Mouse (Mus musculus) liver, embryonic 14.5 days (tissue): ENCODE measurements at regions not wholly inside any gene's neighbourhood (a gene's known extent, or its start where the extent isn't known, plus 50 kb on each side); places are given as distances from the start of the nearest gene placed in this dataset.

ENCODE experiments used
- ATAC-seq: fragments of 200-750 bp; cut with Nextera tagmentation; 2 replicates; pipeline ENCODE4 v1.8.0; 2017; ENCODE audit warnings: moderate number of reproducible peaks, mild to moderate bottlenecking, moderate library complexity; ENCODE audit not compliant: insufficient read depth
- DNase-seq, 3 experiments: peaks; one replicate each; pipeline ENCODE4 v3.0.0-alpha.2; 2012 to 2013; ENCODE audit warnings: low read depth in 3 of 3, low spot score in 3 of 3
- H3K27ac ChIP-seq: fragments of 300-500 bp; sonication (generic); 2 replicates; pipeline ENCODE4 v1.5.1; 2014; ENCODE audit warnings: moderate library complexity, mild to moderate bottlenecking, control low read depth, inconsistent platforms
- H3K27me3 ChIP-seq: fragments of 300-500 bp; sonication (generic); 2 replicates; pipeline ENCODE4 v1.6.1; 2014; ENCODE audit warnings: mild to moderate bottlenecking, low read length, moderate library complexity; ENCODE audit not compliant: control insufficient read depth, insufficient read depth
- H3K36me3 ChIP-seq: fragments of 300-500 bp; sonication (generic); replicated peaks from 2 replicates; pipeline ENCODE4 v1.6.1; 2014; ENCODE audit warnings: low read depth; ENCODE audit not compliant: control insufficient read depth, insufficient read depth
- H3K4me1 ChIP-seq, 2 experiments: fragments of 200-500 bp in 1 of 2; fragments of 300-500 bp in 1 of 2; sonication (generic) in 1 of 2; replicated peaks; 2 replicates each; pipeline ENCODE4 v1.6.1; 2012 to 2014; ENCODE audit warnings: antibody characterized with exemption in 1 of 2, inconsistent platforms in 1 of 2, low read length in 1 of 2; ENCODE audit not compliant: control insufficient read depth in 2 of 2, insufficient read depth in 2 of 2
- H3K4me2 ChIP-seq: fragments of 300-500 bp; sonication (generic); 2 replicates; pipeline ENCODE4 v1.6.1; 2014; ENCODE audit warnings: low read depth, mild to moderate bottlenecking, control low read depth, moderate library complexity
- H3K4me3 ChIP-seq, 2 experiments: fragments of 200-500 bp in 1 of 2; fragments of 300-500 bp in 1 of 2; sonication (generic) in 1 of 2; 2 replicates each; pipeline ENCODE4 v1.5.1; 2012 to 2014; ENCODE audit warnings: low read depth in 2 of 2, low read length in 2 of 2, mild to moderate bottlenecking in 2 of 2, control low read depth in 1 of 2, inconsistent platforms in 1 of 2, moderate library complexity in 1 of 2; ENCODE audit not compliant: insufficient read depth in 1 of 2
- H3K9ac ChIP-seq: fragments of 300-500 bp; sonication (generic); replicated peaks from 2 replicates; pipeline ENCODE4 v1.6.1; 2014; ENCODE audit warnings: mild to moderate bottlenecking, control low read depth, moderate library complexity
- H3K9me3 ChIP-seq: fragments of 300-500 bp; sonication (generic); 2 replicates; pipeline ENCODE4 v1.6.1; 2016; ENCODE audit warnings: low read length, mixed read lengths; ENCODE audit not compliant: control insufficient read depth
- CTCF ChIP-seq: IDR thresholded peaks from 2 replicates; pipeline ENCODE4 v1.5.1; 2016; ENCODE audit warnings: antibody characterized with exemption, low read depth, control low read depth
- EP300 ChIP-seq: IDR thresholded peaks from 2 replicates; pipeline ENCODE4 v1.6.1; 2016; ENCODE audit warnings: antibody characterized with exemption, low read depth
- WGBS: fragments of 180-500 bp; shearing (Covaris S2); extraction: QIAGEN DNeasy Blood & Tissue Kit; methylation state at CpG from one replicate; pipeline ENCODE4 v1.1.7; 2014; ENCODE audit not compliant: insufficient replicate concordance; 5-methylcytosine and 5-hydroxymethylcytosine counted together

DNA sequence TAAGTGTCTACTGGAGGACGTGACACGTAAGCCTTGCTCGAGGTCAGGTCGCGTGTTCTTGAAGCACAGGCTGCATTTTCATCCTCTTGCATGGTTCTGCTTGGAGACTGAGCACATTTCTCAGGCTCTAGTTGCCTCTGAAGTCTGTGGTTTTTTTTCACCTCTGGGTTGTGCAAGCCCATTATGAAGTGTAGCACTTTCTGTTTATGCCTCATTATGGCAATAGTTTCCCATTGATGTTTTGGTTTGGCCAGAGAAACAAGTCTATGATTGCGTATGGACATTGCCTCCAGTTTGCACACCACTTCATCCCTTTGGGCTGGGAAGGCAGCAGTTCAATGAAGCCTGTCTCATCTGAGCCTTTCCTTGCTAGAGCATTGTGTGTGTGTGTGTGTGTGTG is 72.4 kb upstream of the Nr2f2 start:
- Histone ChIP-seq H3K27ac (no peak overlapping the region), H3K36me3 (no peaks in the 10 kb centered on the region), H3K27me3 (no peaks in the 10 kb centered on the region), H3K4me2 (no peak overlapping the region), H3K4me3 (no peak overlapping the region), H3K9ac (no peak overlapping the region), H3K4me1 (no peaks in the 10 kb centered on the region), H3K9me3 (no peaks in the 10 kb centered on the region)
- DNase-seq = no peak
- 80% methylated on average over 6 of the region's 6 CpGs for WGBS
- no peak for TF ChIP-seq EP300
- no peak for TF ChIP-seq CTCF
- ATAC-seq = no peak

DNA sequence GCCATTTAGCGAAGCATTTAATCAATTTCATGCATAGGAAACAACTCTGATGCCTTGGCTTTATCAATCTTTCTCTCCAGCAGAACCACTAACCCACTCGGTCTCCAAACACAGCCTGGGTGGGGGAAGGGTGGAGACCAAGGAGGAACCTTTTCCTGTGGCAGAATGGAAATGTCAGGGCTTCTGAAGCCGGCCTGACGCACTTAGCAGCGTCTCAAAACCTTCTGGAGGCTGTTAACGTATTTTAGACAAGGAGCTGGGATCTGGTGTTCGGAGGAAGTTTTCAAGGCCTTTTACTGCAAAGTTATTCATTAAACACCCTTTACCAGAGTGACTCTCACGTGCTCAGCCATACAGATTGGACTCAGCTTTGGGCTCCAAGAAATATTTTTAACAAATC is 67.3 kb upstream of the Nr2f2 start:
- no peak overlapping the region for H3K4me2 ChIP-seq
- 30% methylated on average over 8 of the region's 8 CpGs for WGBS
- no peak for DNase-seq

DNA sequence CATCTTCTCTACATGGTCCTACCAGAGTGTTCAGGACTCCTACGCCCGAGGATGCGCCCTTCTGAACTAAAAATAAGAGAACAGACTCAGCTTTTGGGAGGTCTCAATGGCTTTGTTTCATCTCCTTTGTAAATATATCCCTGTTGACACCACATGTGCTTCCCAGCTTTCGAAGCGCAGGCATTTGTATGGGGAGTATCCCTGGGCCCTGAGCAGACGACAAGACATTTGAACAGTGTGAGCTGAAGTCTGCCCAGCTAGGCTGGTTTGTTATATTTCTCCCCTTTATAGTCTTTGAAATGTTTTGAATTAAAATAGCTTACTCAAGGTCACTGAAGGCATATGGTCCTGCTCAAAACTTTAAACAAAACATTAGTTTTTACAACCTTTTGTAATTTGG is 66.8 kb upstream of the Nr2f2 start:
- Histone ChIP-seq H3K4me1 (no peaks in the 10 kb centered on the region), H3K27ac (no peak overlapping the region), H3K36me3 (no peaks in the 10 kb centered on the region), H3K9me3 (no peaks in the 10 kb centered on the region), H3K4me2 (no peak overlapping the region), H3K4me3 (no peak overlapping the region), H3K27me3 (no peaks in the 10 kb centered on the region), H3K9ac (no peak overlapping the region)
- TF ChIP-seq CTCF (no peak), EP300 (no peak)
- ATAC-seq (no peak), DNase-seq (no peak)
- WGBS = 70% methylated on average over 6 of the region's 6 CpGs

More for the DNA sequence above, 67.3 kb upstream of the Nr2f2 start:
- no peak overlapping the region for H3K4me3 ChIP-seq
- H3K9ac ChIP-seq = no peak overlapping the region
- no peak overlapping the region for H3K27ac ChIP-seq
- H3K4me1 ChIP-seq = no peaks in the 10 kb centered on the region
- H3K27me3 ChIP-seq = no peaks in the 10 kb centered on the region
- TF ChIP-seq CTCF (no peak), EP300 (no peak)
- no peak for ATAC-seq
- H3K9me3 ChIP-seq = no peaks in the 10 kb centered on the region
- H3K36me3 ChIP-seq = no peaks in the 10 kb centered on the region

DNA sequence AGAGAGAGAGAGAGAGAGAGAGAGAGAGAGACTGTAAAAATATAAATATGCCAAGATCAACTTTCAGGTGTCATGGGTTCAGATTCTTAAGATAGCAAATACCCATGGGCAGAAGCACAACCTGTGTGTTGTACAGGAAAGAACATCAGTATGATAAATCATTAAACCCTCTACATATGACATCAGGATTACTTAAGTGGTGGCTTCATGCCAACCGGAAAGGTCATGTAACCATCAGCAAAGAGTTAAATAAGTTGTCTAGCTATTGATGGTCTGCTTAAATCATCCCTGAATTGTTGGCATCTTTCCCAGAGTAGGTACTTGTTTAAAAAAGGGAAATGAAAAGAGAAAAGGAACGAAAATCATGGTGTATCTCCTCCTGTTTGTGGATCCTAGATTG is 65.2 kb upstream of the Nr2f2 start:
- Histone ChIP-seq H3K4me1 (no peaks in the 10 kb centered on the region), H3K27ac (no peak overlapping the region), H3K36me3 (no peaks in the 10 kb centered on the region), H3K9ac (no peak overlapping the region), H3K9me3 (no peaks in the 10 kb centered on the region), H3K27me3 (no peaks in the 10 kb centered on the region), H3K4me3 (no peak overlapping the region), H3K4me2 (no peak overlapping the region)
- ATAC-seq (no peak), DNase-seq (no peak)
- whole genome bisulfite sequencing = 46% methylated on average over 2 of the region's 2 CpGs
- TF ChIP-seq CTCF (no peak), EP300 (no peak)

DNA sequence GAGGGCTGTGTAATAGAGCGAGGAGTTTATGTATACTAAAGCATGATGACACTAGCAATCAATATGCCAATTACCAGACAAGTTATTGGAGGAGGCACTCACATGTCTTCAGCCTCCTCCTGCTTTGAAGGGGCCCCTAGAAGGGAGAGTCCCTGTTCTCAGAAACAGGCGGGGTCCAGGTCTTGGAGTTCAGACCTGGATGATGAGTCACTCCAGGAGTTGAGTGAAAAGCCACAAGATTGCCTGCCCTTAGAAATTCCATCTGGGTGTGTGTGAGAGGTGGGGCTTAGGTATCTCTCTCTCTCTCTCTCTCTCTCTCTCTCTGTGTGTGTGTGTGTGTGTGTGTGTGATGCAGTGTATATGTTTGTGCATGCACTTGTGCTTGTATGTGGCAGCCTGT is 62.8 kb upstream of the Nr2f2 start:
- TF ChIP-seq CTCF (no peak), EP300 (no peak)
- 20% methylated on average over 2 of the region's 2 CpGs for WGBS

DNA sequence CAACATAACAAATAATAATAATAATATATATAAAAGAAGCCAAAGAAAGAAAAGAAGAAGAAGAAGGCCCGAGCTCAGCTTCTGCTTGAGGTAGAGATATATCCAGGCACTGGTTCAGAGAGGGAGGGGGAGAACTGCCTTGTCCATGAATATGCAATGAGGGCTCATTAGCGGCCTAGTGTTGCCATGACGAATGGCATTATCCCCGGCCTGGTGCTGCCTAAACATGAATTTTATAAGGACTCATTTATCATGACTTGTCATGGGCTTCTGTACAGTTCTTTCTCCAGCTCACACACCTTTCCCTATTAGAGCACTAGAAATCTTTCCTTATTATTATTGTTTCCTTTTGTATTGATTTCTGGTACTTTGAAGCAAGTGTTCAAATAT is 57.7 kb upstream of the Nr2f2 start:
- DNase-seq = no peak
- no peak overlapping the region for H3K4me3 ChIP-seq
- H3K27me3 ChIP-seq = no peaks in the 10 kb centered on the region

More for the DNA sequence above, 62.8 kb upstream of the Nr2f2 start:
- Histone ChIP-seq H3K9me3 (no peaks in the 10 kb centered on the region), H3K27ac (no peak overlapping the region), H3K9ac (no peak overlapping the region), H3K36me3 (no peaks in the 10 kb centered on the region), H3K4me1 (no peaks in the 10 kb centered on the region), H3K4me3 (no peak overlapping the region), H3K27me3 (no peaks in the 10 kb centered on the region), H3K4me2 (no peak overlapping the region)
- no peak for DNase-seq
- no peak for ATAC-seq

More for the DNA sequence above, 57.7 kb upstream of the Nr2f2 start:
- TF ChIP-seq EP300 (no peak), CTCF (no peak)
- Histone ChIP-seq H3K9me3 (no peaks in the 10 kb centered on the region), H3K9ac (no peak overlapping the region), H3K27ac (no peak overlapping the region), H3K4me2 (no peak overlapping the region), H3K36me3 (no peaks in the 10 kb centered on the region), H3K4me1 (no peaks in the 10 kb centered on the region)
- WGBS = 67% methylated on average over 4 of the region's 4 CpGs
- ATAC-seq = no peak
